Mouse (Mus musculus) olfactory bulb, adult 2 months (tissue): ENCODE measurements around the gene Brf1.

Experiments used
- CTCF ChIP-seq: fragments of 200-500 bp; IDR thresholded peaks from 2 replicates; pipeline ENCODE4 v1.5.1; 2012; ENCODE audit warnings: low read depth, mild to moderate bottlenecking, low read length, moderate library complexity; ENCODE audit not compliant: insufficient read depth
- POLR2A ChIP-seq: fragments of 200-500 bp; IDR thresholded peaks from 2 replicates; pipeline ENCODE4 v1.6.1; 2012; ENCODE audit warnings: mild to moderate bottlenecking, low read depth, low read length, moderate library complexity; ENCODE audit not compliant: insufficient read depth

GRCm38 (mm10) chr12:112950040-112950760 lies 50.3 kb downstream of the Brf1 start:
- TF ChIP-seq POLR2A (peak; percentile 70; the same call in 1 of the 2 replicates), CTCF (no peak)
